Mouse (Mus musculus) liver, postnatal 0 days (tissue): ENCODE measurements around the gene Drc7.

Source experiments
- CTCF ChIP-seq: sonication (generic); IDR thresholded peaks from 2 replicates; pipeline ENCODE4 v1.5.1; 2016; ENCODE audit warnings: antibody characterized with exemption, low read depth
- EP300 ChIP-seq: IDR thresholded peaks from 2 replicates; pipeline ENCODE4 v1.6.1; 2016; ENCODE audit warnings: antibody characterized with exemption, low read depth, mild to moderate bottlenecking

DNA sequence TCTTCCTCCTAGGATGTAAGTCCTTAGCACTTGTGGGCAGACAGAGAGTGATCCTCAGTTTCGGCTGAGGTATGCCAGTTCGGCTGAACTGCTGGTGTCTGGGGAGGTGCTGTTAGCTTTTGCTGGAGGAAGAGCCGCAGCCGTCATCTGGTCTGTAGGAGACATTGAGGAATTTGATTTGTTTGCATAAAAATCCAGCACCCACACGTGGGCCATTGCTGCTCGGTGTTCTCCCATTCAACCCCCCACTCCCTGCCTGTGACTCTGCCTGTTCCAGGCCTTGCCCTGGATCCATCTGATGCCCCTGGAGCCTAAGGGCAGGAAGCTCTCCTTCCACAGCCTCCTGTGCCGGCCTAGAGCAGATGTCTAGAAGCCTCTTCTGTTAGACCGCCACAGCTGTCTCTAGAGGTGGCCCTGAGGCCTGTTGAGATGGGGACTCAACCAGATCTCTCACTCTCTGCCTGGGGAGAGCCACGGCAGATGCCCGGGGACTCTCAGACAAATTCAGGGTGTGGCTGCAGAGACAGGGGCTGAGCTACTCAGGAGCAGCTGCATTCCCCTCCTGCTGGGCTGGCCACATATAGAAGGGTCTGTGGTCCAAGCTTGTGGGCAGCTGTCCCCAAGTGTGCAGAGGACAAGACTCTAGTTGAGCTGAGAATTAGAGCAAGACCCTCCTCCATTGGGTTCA lies 30.0 kb downstream of the Drc7 start:
- no peak for TF ChIP-seq CTCF
- TF ChIP-seq EP300, result no peak
